ENCODE assay signal across 17 mouse cellular contexts in the genomic region with DNA sequence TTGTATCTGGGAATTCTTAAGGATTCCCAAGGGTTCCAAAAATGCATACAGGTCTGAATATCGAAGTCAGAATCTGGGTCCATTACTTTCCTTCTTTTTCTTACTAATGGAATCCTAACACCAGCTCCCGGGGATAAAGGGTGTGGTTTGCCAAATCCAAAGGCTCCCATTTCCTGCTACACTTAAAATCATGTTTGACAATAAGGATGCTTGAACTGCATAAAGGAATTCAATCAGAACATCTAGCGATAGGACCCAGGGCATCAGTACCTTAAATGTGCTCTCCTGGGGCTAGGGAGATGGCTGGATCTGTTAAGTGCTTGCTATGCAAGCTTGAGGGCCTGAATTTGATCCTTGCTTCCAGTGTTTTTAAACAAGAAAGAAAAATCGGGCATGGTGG.
"Had no signal": no experiment of that assay in that cellular context is flagged by ENCODE, and none has a peak within 500 bp of the region (broad histone marks: within the 10 kb centered on the region; RNA-seq: fewer than 3 reads in every experiment).

No protein-coding gene starts in this region.

- DNase-seq: liver, postnatal 0 days; lung, adult 2 months; lung, postnatal 14 days; lung, postnatal 36 days; right cerebral cortex, postnatal 14 days; thymus, adult 2 months; thymus, postnatal 25 days; thymus, postnatal 4 days had no signal

- H3K27me3 ChIP-seq: liver, embryonic 15.5 days; lung, embryonic 15.5 days; megakaryocyte, embryonic 14.5 days; midbrain, embryonic 12.5 days; neural tube, embryonic 12.5 days; stomach, embryonic 15.5 days had no signal

- ATAC-seq: liver, postnatal 0 days; lung, postnatal 0 days had no signal

- H3K36me3 ChIP-seq: liver, embryonic 15.5 days; lung, embryonic 15.5 days; midbrain, embryonic 12.5 days; neural tube, embryonic 12.5 days; stomach, embryonic 15.5 days had no signal

- H3K27ac ChIP-seq: liver, embryonic 15.5 days; lung, embryonic 15.5 days; macrophage; midbrain, embryonic 12.5 days; neural tube, embryonic 12.5 days; stomach, embryonic 15.5 days; stomach, postnatal 0 days had no signal

- H3K4me3 ChIP-seq: liver, embryonic 15.5 days; lung, embryonic 15.5 days; megakaryocyte, embryonic 14.5 days; midbrain, embryonic 12.5 days; neural tube, embryonic 12.5 days; stomach, embryonic 15.5 days had no signal

- H3K4me1 ChIP-seq: liver, embryonic 15.5 days; megakaryocyte, embryonic 14.5 days; midbrain, embryonic 12.5 days; neural tube, embryonic 12.5 days; stomach, embryonic 15.5 days had no signal

- H3K9me3 ChIP-seq: liver, embryonic 15.5 days; lung, embryonic 15.5 days; midbrain, embryonic 12.5 days; neural tube, embryonic 12.5 days; stomach, embryonic 15.5 days had no signal

- H3K4me2 ChIP-seq: liver, embryonic 15.5 days; lung, embryonic 15.5 days; midbrain, embryonic 12.5 days; neural tube, embryonic 12.5 days; stomach, embryonic 15.5 days had no signal

- H3K9ac ChIP-seq: liver, embryonic 15.5 days; liver, postnatal 0 days; lung, embryonic 15.5 days; midbrain, embryonic 12.5 days; neural tube, embryonic 12.5 days; stomach, embryonic 15.5 days had no signal
